In genomic region chrX:71853798-71854197, GRCm38 (mm10) we compare ENCODE assay signal across 31 mouse cellular contexts. TPM values are rescaled to one million over a fixed set of nuclear protein-coding genes. Genes with fewer than 3 reads are reported as not detected.
DNase-seq lines count a peak whose midpoint lies in the region; ATAC-seq and TF ChIP-seq lines count a peak whose summit lies in the region.
"Had no signal": no experiment of that assay in that cellular context is flagged by ENCODE, and none has a peak within 500 bp of the region (broad histone marks: within the 10 kb centered on the region; RNA-seq: fewer than 3 reads in every experiment).

No protein-coding gene starts in this region.

- no peaks in the 10 kb centered on the region for H3K79me2 ChIP-seq in CH12.LX (replicated peaks; ENCODE audit: control insufficient read depth, extremely low read depth, insufficient read depth, poor library complexity, severe bottlenecking)

- H3K36me3 ChIP-seq in CH12.LX (replicated peaks in 1 of 2; ENCODE audit: control insufficient read depth in 1 of 2, insufficient read depth in 1 of 2, low read length in 1 of 2) = no peaks in the 10 kb centered on the region
- no peaks in the 10 kb centered on the region for H3K36me3 ChIP-seq in midbrain, embryonic 10.5 days
- H3K36me3 ChIP-seq: embryonic facial prominence, embryonic 12.5 days; heart, embryonic 10.5 days; heart, embryonic 15.5 days; hindbrain, embryonic 12.5 days; limb, embryonic 13.5 days; lung, embryonic 15.5 days; neural tube, embryonic 12.5 days had no signal

- no peaks in the 10 kb centered on the region for H3K4me1 ChIP-seq in CH12.LX (ENCODE audit: control insufficient read depth in 1 of 2, insufficient read depth in 2 of 2)
- H3K4me1 ChIP-seq in midbrain, embryonic 10.5 days = no peaks in the 10 kb centered on the region
- H3K4me1 ChIP-seq: embryonic facial prominence, embryonic 12.5 days; heart, embryonic 10.5 days; heart, embryonic 15.5 days; hindbrain, embryonic 12.5 days; limb, embryonic 13.5 days; lung, embryonic 15.5 days; neural tube, embryonic 12.5 days had no signal

- in situ Hi-C loops in CH12.LX (cut with MboI; ENCODE audit: low pct_ligation_motif_present, low pct_unique_long_range_greater_than_20kb, low sequenced_read_pairs) = no loop called here

- TF ChIP-seq POLR2A in CH12.LX (IDR thresholded peaks at IDR 0.05; ENCODE audit: low read depth, low read length) = no peak
- TF ChIP-seq POLR2A in brain, embryonic 14.5 days (IDR thresholded peaks at IDR 0.05; ENCODE audit: borderline replicate concordance, extremely low read depth, insufficient read depth, insufficient read length, poor library complexity, severe bottlenecking) = no peak

- TF ChIP-seq CTCF in CH12.LX (conservative IDR thresholded peaks at IDR 0.05 in 1 of 2, IDR thresholded peaks at IDR 0.05 in 1 of 2; ENCODE audit: low read depth in 2 of 2, low read length in 2 of 2) = no peak
- TF ChIP-seq CTCF in brain, embryonic 14.5 days (IDR thresholded peaks at IDR 0.05; ENCODE audit: borderline replicate concordance, extremely low read depth, insufficient read depth, insufficient read length) = no peak

- ATAC-seq in cerebellum, adult (ENCODE audit: insufficient number of reproducible peaks, low FRiP score, low TSS enrichment) = no peak
- ATAC-seq: activated CD4-positive, CD25-positive, alpha-beta regulatory T cell, adult 4 months; forebrain, embryonic 16.5 days; intestine, embryonic 16.5 days; midbrain, embryonic 16.5 days had no signal

- H3K27me3 ChIP-seq in CH12.LX (replicated peaks) = no peaks in the 10 kb centered on the region
- H3K27me3 ChIP-seq in midbrain, embryonic 10.5 days (ENCODE audit: low read depth, poor library complexity, severe bottlenecking) = no peaks in the 10 kb centered on the region
- H3K27me3 ChIP-seq: embryonic facial prominence, embryonic 12.5 days; hindbrain, embryonic 12.5 days; limb, embryonic 13.5 days; lung, embryonic 15.5 days; neural tube, embryonic 12.5 days had no signal

- no peak overlapping the region for H3K27ac ChIP-seq in CH12.LX (ENCODE audit: insufficient read depth, low read depth)
- H3K27ac ChIP-seq in midbrain, embryonic 10.5 days (replicated peaks) = no peak overlapping the region
- H3K27ac ChIP-seq: embryonic facial prominence, embryonic 12.5 days; heart, embryonic 10.5 days; heart, embryonic 15.5 days; hindbrain, embryonic 12.5 days; limb, embryonic 13.5 days; lung, embryonic 15.5 days; neural tube, embryonic 12.5 days; stomach, postnatal 0 days had no signal

- no peak overlapping the region for H3K4me3 ChIP-seq in CH12.LX (replicated peaks in 1 of 3; ENCODE audit: low read depth in 2 of 3, low read length in 2 of 3, poor library complexity in 1 of 3)
- H3K4me3 ChIP-seq in midbrain, embryonic 10.5 days = no peak overlapping the region
- H3K4me3 ChIP-seq: embryonic facial prominence, embryonic 12.5 days; heart, embryonic 10.5 days; heart, embryonic 15.5 days; hindbrain, embryonic 12.5 days; limb, embryonic 13.5 days; lung, embryonic 15.5 days; neural tube, embryonic 12.5 days had no signal

- H3K4me2 ChIP-seq in CH12.LX (ENCODE audit: insufficient read depth, low read depth, poor library complexity, severe bottlenecking) = no peak overlapping the region
- H3K4me2 ChIP-seq: embryonic facial prominence, embryonic 12.5 days; heart, embryonic 15.5 days; hindbrain, embryonic 12.5 days; limb, embryonic 13.5 days; liver, embryonic 11.5 days; lung, embryonic 15.5 days; midbrain, embryonic 11.5 days; neural tube, embryonic 12.5 days had no signal

- TF ChIP-seq RAD21 in CH12.LX (IDR thresholded peaks at IDR 0.05; ENCODE audit: low read depth, low read length) = no peak

- TF ChIP-seq EP300 in CH12.LX (IDR thresholded peaks at IDR 0.05; ENCODE audit: low read length) = no peak

- H3K9me3 ChIP-seq in CH12.LX (replicated peaks; ENCODE audit: low read length) = no peaks in the 10 kb centered on the region
- H3K9me3 ChIP-seq in midbrain, embryonic 10.5 days (replicated peaks) = no peaks in the 10 kb centered on the region
- H3K9me3 ChIP-seq: embryonic facial prominence, embryonic 12.5 days; heart, embryonic 10.5 days; heart, embryonic 15.5 days; hindbrain, embryonic 12.5 days; limb, embryonic 13.5 days; lung, embryonic 15.5 days; neural tube, embryonic 12.5 days had no signal

- dilution Hi-C loops in CH12.LX (cut with MboI; ENCODE audit: extremely low pct_ligation_motif_present, extremely low pct_unique_long_range_greater_than_20kb, low sequenced_read_pairs) = no loop called here

- no peak overlapping the region for H3K9ac ChIP-seq in CH12.LX (ENCODE audit: insufficient read depth, low read depth)
- H3K9ac ChIP-seq: embryonic facial prominence, embryonic 12.5 days; heart, embryonic 15.5 days; hindbrain, embryonic 12.5 days; limb, embryonic 13.5 days; lung, embryonic 15.5 days; neural tube, embryonic 12.5 days had no signal

- DNase-seq in cerebellum, postnatal 14 days = peak; percentile 5 to 15
- DNase-seq in 3T3-L1 (ENCODE audit: low read depth, low spot score) (peak; percentile 73), CH12.LX (ENCODE audit: extremely low read depth) (peak; percentile 8)
- DNase-seq in brain, embryonic 14.5 days (ENCODE audit: low read depth) = peak; percentile 15
- DNase-seq in midbrain, embryonic 10.5 days (ENCODE audit: low spot score) = no peak
- no peak for DNase-seq in thymus, postnatal 0 days (ENCODE audit: low spot score)
- no peak for DNase-seq in thymus, postnatal 25 days
- DNase-seq: adrenal gland, postnatal 25 days; cerebellum, adult 11 months; cerebellum, adult 9-11 months; heart, postnatal 36 days; kidney, adult 8-10 months; kidney, postnatal 10 days; right cerebral cortex, postnatal 4 days; thymus, adult 18-20 months; thymus, postnatal 4 days had no signal

TF ChIP-seq in CH12.LX, 34 proteins besides CTCF, POLR2A, EP300 and RAD21:
- TF ChIP-seq KAT2A (IDR thresholded peaks at IDR 0.05; ENCODE audit: insufficient replicate concordance, low read length) (no peak), TBP (conservative IDR thresholded peaks at IDR 0.05; ENCODE audit: low read depth, low read length) (no peak), MAX (IDR thresholded peaks at IDR 0.05; ENCODE audit: low read length) (no peak), BHLHE40 (IDR thresholded peaks at IDR 0.05; ENCODE audit: low read depth, low read length) (peak; percentile 38; the same call in 1 of the 2 replicates)
TF ChIP-seq in CH12.LX: peak in this region for 1.

RNA-seq across cellular contexts. Expression of gene Vma21, which starts 38.1 kb away (rescaled TPM):
- total RNA-seq in CH12.LX (2012; rRNA removed) (4.1 and 5.2 TPM in 2 replicates), CH12.LX (2014; rRNA removed) (26.8 and 27.3 TPM in 2 replicates)
- polyA plus RNA-seq in CH12.LX (2012; ENCODE audit: insufficient read length, low read depth) = 24.8 and 28.6 TPM in 2 replicates
- 16.2 and 22.7 TPM in 2 replicates for polyA plus RNA-seq in brain, embryonic 14.5 days (2012; rRNA removed)
- polyA plus RNA-seq in midbrain, embryonic 10.5 days (2016; fragmentation: Nextera tagmentation; extraction: Ambion mirVana) = 44.3 and 49.2 TPM in 2 replicates
- 75.7 and 78.7 TPM in 2 replicates for polyA plus RNA-seq in thymus, postnatal 0 days (2015; fragmentation: Nextera tagmentation; extraction: Ambion mirVana)

Comparison
In these comparisons a context has a peak if more than half of its experiments do, and no peak if none do; other contexts are left out.
1. DNase-seq: peak in cerebellum, postnatal 14 days (2 of 2), 3T3-L1 (single experiment), CH12.LX (single experiment) and brain, embryonic 14.5 days (single experiment); none in midbrain, embryonic 10.5 days (single experiment), thymus, postnatal 0 days (single experiment) and thymus, postnatal 25 days (single experiment).